Mouse (Mus musculus): ENCODE measurements around the gene B020011L13Rik.
"Not testable (repeated sequence)": the region's sequence is repeated elsewhere in the genome, so short reads cannot be mapped to it uniquely, and the experiment has no call there.

The B020011L13Rik gene

GRCm38 (mm10) chr1:117780833-117781232 lies at the start of gene B020011L13Rik:
TSS of gene B020011L13Rik (plus strand) at chr1:117781133.
- not testable (repeated sequence) for DNase-seq (ENCODE audit: low spot score)

GRCm38 (mm10) chr1:117816271-117816670 lies 35.3 kb downstream of the B020011L13Rik start:
- not testable (repeated sequence) for DNase-seq (ENCODE audit: low spot score)

- not testable (repeated sequence) for DNase-seq (ENCODE audit: low spot score)
Measured at GRCm38 (mm10) chr1:117829781-117830180, 48.8 kb downstream of the B020011L13Rik start, which contains the start of gene Gm28360. TSS of gene Gm28360 (plus strand) at chr1:117830081.

GRCm38 (mm10) chr1:117851718-117852117 lies 70.8 kb downstream of the B020011L13Rik start:
- not testable (repeated sequence) for DNase-seq (ENCODE audit: low spot score)

Data from T-cell, adult 2 months (primary cell).